Mouse (Mus musculus): ENCODE measurements around the gene Madcam1.

Madcam1 gene

GRCm38 (mm10) chr10:79709307-79709706 lies 44.9 kb downstream of the Madcam1 start:
- no peak for DNase-seq (ENCODE audit: low read depth, low spot score)

DNA sequence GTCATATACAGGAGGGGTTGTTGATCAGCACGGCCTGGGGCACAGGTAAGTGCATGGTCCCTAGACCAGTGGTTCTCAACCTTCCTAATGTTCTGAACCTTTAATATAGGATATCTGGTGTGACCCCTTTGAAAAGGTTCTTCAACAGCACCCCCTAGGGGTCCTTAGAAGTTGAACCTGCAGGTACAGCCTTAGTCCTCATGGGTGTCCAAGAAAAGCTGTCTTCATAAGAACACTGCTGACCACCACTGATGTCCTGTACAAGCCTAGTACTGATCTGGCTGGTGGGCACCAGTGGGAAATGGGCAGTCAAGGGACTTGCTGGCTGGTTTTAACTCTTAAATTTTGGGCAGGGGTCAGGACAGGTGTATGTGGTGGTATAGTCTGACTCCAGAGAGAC lies 47.7 kb downstream of the Madcam1 start:
- no peak for DNase-seq (ENCODE audit: low read depth, low spot score)

- DNase-seq (ENCODE audit: low read depth, low spot score) = peak; percentile 68
Observed at GRCm38 (mm10) chr10:79712499-79713126, 48.3 kb downstream of the Madcam1 start.

DNA sequence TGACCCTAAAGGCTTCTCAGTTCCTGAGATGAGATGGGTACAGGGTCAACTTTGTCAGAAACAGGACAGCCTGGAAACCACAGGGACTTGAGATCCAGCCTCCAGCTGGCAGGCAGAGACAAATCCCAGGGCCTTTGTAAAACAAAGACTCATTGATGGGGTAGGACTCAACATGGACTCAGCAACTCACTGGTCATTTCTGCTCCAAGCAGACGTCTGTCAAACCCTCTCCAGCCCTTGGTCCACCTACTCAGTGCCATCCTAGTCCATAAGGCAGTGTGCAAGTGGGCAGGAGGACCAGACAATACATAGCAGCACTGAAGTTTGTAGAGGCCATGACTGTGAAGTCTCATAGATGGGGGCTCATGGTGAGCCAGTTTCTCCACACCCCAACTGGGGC lies 48.8 kb downstream of the Madcam1 start:
- DNase-seq (ENCODE audit: low read depth, low spot score) = no peak

- no peak for DNase-seq (ENCODE audit: low read depth, low spot score)
Observed at GRCm38 (mm10) chr10:79714996-79715395, 50.6 kb downstream of the Madcam1 start.

DNA sequence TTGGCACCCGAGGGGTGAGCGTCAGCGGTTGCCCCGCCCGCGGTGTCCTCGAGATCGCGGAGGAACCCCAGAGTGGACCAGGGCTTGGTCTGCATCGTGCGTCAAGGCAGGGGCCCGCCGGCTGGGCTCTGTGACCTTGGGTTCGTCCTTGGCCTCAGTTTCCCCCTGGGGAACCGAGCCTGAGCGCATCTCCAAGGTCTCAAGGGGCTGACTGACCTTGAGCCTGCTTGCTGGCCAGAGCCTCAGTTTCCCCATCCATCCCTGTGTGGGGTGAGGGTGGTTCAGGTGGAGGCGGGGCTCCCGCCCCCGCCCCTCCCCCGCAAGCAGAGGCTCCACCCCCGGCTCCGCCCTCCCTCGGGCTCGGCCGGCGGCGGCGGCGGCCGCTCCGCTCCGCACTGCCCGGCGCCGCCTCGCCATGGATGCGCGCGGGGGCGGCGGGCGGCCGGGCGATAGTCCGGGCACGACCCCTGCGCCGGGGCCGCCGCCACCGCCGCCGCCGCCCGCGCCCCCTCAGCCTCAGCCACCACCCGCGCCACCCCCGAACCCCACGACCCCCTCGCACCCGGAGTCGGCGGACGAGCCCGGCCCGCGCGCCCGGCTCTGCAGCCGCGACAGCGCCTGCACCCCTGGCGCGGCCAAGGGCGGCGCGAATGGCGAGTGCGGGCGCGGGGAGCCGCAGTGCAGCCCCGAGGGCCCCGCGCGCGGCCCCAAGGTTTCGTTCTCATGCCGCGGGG lies 52.1 kb downstream of the Madcam1 start, which contains the start of gene Hcn2:
Gene Hcn2, plus strand, starts transcription at position 381 of the 734 bp plus-strand sequence.
- DNase-seq (ENCODE audit: low read depth, low spot score) = no peak

GRCm38 (mm10) chr10:79716988-79717355 lies 52.6 kb downstream of the Madcam1 start:
- DNase-seq (ENCODE audit: low read depth, low spot score) = no peak

DNA sequence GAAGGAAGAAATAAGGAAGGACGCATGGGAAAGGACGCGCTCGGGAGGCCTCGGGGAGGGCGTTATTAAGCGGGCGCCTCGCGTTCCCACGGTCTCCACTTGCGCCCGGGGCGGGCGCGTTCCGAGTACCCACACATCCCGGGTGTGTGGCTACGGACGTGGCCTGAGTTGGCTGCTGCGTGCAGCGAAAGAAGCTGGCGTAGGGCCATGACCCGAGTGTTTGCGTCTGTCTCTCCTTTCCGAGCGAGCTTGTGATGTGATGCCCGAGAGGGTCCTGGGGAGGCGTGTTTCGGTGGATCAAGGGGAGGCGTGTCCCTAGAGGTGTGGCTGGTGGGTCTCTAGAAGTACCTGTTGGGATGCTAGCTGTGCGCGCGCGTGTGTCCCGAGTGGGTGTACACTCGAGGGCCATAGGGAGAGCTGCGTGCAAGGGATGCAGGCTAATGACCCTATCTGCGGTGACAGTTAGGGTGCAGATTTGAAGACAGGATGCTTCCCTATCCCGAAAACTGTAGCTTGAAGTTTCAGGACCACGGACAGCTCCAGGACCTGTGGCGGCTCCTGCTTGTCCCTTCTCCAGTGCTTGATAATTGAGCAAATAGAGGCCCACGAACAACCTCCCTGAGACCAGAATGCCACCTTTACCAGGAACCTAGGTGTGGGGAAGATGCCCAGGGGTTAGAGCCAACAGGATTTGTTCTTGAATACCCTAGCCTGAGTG lies 53.4 kb downstream of the Madcam1 start:
- no peak for DNase-seq (ENCODE audit: low read depth, low spot score)

Data from retina, postnatal 7 days (tissue).